Mouse (Mus musculus): ENCODE measurements at regions not wholly inside any gene's neighbourhood (a gene's known extent, or its start where the extent isn't known, plus 50 kb on each side); places are given as distances from the start of the nearest gene placed in this dataset.

GRCm38 (mm10) chr1:65981665-65982064 lies 55.3 kb downstream of the Crygf start:
- DNase-seq (ENCODE audit: low read depth, low spot score) = peak; percentile 62

DNA sequence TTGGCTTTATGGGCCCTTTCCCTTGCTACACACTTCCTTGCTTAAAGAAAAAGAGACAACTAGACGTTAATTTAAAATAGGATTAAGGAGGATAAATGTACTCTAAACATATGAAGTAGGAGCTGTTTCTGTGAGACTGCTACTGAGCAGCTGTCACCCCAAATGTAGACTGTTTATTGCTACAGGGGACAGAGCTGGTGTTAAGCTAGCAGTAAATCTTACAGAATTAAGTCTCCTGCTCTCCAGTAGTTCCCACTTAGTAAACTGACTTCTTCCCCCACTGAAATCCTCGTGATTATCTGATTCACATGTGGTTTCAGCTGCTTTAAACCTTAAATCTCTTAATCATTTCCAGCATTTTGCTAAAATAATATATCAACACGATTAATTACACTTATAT lies 74.1 kb downstream of the Crygf start:
- DNase-seq (ENCODE audit: low read depth, low spot score) = no peak

DNA sequence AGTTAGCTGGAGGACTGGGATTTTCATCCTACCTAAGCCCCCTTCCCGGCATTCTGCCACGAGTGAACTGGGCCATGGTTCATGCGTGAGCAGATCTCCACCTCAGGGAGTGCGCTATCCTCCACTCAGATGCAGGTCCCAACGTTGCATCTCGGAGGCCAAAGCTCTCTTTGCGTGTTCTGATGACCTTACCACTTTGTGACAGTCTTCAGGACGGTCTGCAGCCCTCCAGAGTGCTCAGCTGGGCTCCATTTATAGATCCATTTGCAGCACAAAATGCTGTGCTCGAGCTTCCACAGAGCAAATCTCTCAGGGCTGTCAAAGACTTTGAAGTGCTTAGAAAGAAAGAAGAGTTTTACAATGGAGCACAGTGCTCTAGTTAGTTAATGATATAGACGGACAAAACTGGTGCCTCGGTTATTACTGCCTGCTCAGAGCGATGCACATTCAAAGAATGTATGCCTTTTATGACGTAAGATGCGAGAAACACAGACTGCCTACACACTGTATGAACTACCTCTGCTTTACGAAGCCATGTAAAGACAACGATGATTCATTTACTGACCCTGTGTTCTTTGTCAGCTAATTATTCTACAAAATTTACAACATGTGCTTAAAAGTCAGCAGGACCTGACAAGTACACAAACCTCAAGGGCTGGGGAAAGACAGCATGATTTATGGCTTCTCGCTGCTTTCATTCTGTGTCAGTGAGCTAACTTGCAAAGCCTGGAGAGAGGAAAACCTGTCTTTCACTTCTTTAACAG lies 77.8 kb downstream of the Crygf start:
- no peak for DNase-seq (ENCODE audit: low read depth, low spot score)

All from telencephalon, adult 2 months (tissue).